Mouse (Mus musculus) T-cell, adult 2 months (primary cell): ENCODE results near the gene Nhlh2.

ENCODE experiments used
- DNase-seq: peaks from one replicate; pipeline ENCODE4 v3.0.0; 2022; ENCODE audit warnings: low spot score

Gene Nhlh2

GRCm38 (mm10) chr3:102009926-102010381, at the start of gene Nhlh2:
Gene Nhlh2, plus strand, starts transcription at chr3:102010076.
- no peak for DNase-seq

- no peak for DNase-seq
Measured at GRCm38 (mm10) chr3:101961146-101961835, 48.6 kb upstream of the Nhlh2 start.

GRCm38 (mm10) chr3:101963501-101963900, 46.4 kb upstream of the Nhlh2 start:
- DNase-seq, result no peak

DNA sequence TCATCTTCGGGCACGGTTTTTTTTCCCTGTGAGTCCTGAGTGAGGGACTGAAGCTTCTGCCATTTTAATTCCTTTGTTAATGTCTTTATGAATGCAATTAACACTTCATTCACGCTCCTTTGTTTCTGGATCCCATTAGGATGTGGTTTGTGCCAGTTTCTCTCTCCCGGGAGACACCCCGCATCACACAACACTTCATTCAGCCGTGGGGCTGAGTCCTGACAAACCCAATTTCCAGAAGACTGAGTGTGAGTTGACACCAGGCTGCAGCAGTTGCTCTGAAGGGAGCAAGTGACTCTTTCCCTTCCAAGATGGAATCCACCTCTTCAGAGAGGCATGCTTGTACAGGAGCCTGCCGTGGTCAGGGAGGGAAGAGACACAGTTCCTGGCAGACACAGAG, 45.5 kb upstream of the Nhlh2 start:
- no peak for DNase-seq

GRCm38 (mm10) chr3:101966825-101967558, 42.9 kb upstream of the Nhlh2 start:
- DNase-seq, result no peak

DNA sequence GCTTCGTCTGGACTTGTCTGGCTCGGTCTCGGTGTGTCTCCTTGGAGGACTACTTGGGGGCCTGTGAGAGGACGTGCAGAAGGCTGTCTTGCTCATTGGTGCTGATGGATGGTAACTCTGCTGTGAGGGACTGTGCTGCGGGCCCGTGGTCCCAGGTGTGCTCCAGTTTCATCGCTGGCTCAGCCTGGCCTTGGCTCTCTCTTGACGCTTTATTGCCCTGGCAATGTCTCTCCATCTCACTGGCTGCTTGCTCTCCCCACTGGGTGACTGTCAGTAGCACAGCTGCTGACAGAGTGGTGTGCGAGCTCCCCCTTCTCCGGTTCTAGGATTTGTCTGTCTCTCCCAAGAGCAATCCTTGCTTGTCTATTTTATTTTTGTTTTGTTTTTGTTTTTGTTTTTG, 34.5 kb upstream of the Nhlh2 start:
- DNase-seq, result no peak

DNA sequence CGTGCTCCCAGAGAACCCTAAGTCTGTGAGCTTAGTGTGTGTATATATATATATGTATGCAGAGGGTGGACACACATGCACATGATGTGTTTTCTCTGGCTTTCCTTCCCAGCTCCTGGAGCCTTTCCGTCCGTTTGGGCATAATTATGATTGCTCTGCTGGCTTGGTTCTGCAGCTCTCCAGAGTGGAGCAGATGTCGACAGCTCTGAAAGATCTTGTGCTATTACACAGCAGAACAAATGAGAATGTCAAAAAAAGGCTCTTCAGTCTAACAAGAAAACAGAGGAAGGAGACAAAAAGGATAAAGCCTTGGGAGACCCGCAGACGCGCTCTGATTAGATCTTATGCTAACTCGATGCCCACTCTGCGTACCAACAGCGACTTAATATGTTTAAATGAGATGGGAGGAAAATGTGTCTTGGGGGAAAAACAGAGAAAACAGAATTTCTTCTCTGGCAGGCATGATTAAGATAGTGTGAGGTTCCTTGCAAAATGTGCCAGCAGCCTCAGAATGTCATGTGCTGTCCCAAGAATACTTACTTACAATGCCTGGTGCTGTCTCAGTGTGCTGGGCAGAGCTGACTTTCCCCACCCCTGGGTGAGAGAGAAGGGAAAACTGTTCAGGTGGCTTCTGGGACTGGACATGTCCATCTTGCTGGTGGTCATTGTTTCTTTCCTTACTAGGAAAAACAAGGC, 31.4 kb upstream of the Nhlh2 start:
- DNase-seq, result no peak

DNA sequence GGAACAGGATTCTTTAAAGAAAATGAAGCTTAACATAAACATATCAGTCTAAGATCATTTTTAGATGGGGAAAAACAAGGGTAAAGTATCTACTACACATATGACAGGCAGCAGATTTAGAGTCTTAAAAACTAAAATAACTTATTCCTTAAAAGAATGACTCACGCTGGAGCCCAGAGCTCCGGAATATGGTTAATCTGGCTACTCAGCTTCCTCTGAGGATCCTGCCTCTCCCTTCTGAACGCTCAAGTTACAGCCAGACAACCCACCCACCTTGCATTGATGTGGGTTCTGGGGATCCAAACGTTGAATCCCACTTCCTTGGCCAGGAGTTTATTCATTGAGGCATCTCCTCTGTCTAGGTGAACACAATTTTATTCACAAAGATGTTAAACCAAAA, 26.0 kb upstream of the Nhlh2 start:
- DNase-seq, result no peak

DNA sequence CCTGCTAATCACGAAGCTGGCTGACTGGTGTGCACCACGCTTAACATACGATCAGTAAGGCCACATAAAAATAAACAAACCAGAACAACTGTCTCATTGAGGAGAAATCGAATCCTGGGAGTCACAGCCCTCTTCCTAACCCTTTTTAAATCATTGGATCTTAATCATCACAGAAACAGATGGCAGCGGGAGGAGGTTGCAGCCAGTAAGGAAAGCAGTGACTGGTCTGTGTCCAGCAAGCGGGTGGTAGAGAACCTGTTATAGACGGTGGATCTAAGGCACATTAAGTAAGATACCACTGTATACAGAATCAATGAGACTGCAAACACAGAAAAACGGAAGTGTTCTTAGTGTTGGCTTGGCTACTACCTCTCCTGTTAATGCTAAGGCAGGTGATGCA, 24.2 kb upstream of the Nhlh2 start:
- DNase-seq, result no peak

GRCm38 (mm10) chr3:101990136-101990535, 19.7 kb upstream of the Nhlh2 start:
- DNase-seq, result no peak

- no peak for DNase-seq
Measured at GRCm38 (mm10) chr3:101990995-101991516, 18.8 kb upstream of the Nhlh2 start.

- DNase-seq, result no peak
Measured at GRCm38 (mm10) chr3:101997851-101998250, 12.0 kb upstream of the Nhlh2 start.

DNA sequence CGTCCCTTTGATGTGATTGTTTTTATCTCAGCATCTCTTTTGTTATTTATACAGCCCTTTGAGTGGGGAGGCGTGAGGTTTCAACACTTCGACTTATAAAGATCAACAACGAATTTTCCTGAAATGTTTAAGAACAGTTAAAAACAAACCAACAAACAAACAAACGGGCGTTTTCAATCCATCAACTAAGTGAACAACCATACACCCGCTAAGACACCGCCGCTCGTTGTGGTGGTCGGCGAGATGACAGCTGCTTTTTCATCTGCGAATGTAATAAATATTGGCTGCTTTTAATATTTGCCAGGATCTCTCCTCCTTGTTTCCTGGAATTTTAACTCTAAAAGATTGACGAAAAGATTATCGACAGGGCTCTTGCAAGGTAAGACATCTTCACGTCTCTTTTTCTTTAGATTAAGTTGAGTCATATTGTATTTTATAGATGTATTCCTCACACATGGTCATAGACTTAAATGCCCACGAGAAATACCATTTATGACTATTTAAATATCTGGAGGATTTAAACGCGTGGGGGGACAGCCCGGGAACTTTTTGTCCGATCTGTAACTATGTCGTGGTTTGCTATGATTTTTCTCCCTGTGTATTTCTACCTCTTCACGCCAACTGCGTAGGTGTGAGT, 923 bp downstream of the Nhlh2 start:
- no peak for DNase-seq

DNA sequence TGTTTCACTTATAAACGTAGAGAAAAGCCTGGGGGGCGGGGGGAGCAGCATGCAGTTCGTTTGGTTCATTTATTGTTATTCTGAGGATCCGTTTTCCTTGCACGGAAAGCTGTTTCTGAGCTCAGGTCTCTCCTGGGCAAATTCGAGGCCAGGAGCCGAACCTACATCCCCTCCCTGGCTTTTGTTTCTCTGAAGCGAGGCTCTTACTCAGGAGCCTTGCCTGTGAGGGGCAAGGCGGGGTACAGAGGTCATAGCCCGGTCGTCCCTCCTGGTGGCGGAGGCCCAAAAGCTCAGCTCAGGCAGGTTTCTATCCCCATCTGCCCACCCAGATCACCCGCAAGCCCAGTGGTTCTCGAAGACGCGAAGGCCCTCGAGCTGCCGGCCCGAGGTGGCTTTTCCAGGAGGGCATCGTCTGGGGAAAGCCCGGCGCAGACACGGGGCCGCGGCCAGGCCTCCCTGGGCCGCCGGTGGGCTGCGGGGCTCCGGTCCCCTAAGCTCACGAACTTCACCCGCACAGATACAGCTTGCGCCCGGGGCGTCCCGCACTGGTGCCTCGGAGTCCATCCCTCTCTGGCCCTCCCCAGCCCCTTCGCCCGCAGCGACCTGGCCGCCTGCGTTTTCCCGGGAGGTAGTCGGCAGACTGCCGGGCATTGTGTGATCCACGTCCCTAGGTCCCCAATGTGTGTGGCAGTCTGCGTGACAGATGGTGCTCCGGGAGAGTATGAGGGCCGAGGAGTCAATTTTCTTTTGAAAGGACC, 1.6 kb downstream of the Nhlh2 start:
- DNase-seq, result no peak

GRCm38 (mm10) chr3:102012076-102012610, 2.3 kb downstream of the Nhlh2 start:
- no peak for DNase-seq

DNA sequence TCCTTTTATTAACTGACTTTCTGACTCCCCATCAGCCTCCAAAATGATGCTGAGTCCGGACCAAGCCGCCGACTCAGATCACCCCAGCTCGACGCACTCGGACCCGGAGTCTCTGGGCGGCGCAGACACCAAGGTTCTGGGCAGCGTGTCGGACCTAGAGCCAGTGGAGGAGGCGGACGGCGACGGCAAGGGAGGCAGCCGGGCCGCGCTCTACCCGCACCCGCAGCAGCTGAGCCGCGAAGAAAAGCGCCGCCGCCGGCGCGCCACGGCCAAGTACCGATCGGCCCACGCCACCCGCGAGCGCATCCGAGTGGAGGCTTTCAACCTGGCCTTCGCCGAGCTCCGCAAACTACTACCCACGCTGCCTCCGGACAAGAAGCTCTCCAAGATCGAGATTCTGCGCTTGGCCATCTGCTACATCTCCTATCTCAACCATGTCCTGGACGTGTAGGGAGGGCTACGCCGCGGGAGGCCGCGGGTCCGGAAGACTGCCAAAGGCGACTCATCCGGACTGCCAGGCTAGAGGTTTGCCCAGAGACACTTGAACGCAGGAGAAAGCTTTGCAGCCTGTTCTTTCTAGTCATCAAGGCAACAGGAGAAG, 2.8 kb downstream of the Nhlh2 start:
- DNase-seq, result no peak

- no peak for DNase-seq
Measured at GRCm38 (mm10) chr3:102020604-102021003, 10.7 kb downstream of the Nhlh2 start.

DNA sequence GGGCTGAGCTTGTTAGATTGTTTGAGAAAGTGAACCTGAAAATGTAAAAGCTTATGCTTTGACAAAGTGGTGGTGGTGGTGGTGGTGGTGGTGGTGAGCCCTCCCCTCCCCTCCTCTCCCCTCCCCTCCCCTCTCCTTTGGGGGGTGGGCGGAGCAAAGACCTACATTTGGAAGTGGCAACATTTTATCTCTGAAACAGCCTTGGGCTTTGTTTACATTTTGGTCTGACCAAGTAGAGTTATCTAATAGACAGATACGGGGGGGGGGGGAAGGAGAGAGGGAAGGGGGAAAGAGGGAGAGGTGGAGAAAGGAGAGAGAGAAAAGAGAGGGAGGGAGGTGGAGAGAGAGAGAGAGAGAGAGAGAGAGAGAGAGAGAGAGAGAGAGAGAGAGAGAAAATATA, 12.8 kb downstream of the Nhlh2 start:
- DNase-seq, result no peak

DNA sequence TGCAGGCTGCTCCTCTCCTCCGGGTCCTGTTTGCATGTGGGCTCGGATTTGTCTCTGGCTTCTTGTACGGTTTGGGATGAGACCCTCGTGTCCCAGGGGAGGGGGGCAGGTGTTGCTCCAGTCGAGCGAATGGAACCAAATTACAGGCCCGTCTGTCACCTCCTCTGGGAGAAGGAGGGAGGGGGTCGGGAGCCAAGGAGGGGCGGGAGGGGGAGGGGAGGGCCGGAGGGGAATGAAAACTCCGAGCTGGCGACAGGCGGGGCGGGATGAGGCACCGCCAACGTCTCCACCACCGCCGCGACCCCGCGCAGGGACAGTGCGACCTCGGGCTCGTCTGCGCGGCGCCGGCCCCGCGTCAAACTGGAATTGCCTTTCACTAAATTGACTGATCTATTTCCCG, 13.5 kb downstream of the Nhlh2 start:
- no peak for DNase-seq

- no peak for DNase-seq
Measured at GRCm38 (mm10) chr3:102023829-102024228, 14.0 kb downstream of the Nhlh2 start.

- no peak for DNase-seq
Measured at GRCm38 (mm10) chr3:102024981-102025451, 15.1 kb downstream of the Nhlh2 start.
